Mouse (Mus musculus) v-Abl transformed pro-B cells (cell line): ENCODE results near the gene Cbfa2t2.

Source experiments
- in situ Hi-C, 2 experiments: fragments of 400-800 bp; cut with MboI; formaldehyde crosslinking; loops; one replicate each; pipeline ENCODE4 v1.15.1; 2025; ENCODE audit not compliant: unreplicated experiment in 2 of 2

Cbfa2t2 gene

DNA sequence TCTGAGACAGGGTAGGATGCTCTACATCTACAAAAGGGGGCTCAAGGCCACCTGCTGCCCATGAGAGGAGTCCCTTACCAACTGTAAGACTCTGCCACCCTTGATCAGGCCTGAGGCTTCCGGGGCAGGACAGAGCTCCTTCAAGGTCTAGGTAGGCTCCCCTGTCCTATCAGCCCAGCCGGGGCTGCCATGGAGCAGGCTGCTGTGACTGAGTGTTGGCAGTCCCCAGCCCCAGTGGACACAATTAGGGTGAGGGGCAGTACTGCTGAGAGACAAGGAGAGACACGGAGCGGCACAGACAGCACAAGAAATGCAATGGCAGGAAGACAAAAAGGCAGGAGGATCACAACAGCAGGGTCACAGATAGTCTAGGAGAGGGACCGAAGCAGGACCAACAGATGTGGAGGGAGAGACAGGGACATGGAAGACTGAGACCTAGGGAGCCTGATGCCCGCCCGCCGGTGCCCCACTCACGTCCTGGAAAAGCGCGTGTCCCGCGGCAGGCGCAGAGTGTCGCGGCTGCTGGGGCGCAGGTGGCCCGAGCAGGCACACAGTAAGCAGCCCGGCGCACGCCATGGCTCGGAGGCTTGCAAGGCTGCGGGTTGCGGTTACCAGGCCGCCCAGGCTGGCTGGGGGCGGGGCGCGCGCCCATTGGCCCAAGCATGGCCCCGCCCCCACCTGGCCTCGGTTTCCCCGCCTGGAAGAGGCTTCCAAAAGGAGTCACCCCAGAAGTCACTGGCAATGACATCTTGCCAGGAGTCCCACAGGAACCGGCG, 122.2 kb downstream of the Cbfa2t2 start, which contains the start of gene Necab3:
Gene Necab3, minus strand, starts transcription at position 627 of the 776 bp plus-strand sequence.
- in situ Hi-C loops, result no loop called here

GRCm38 (mm10) chr2:154563612-154564170, 127.4 kb downstream of the Cbfa2t2 start:
- in situ Hi-C loops, result no loop called here

- in situ Hi-C loops, result no loop called here
These were observed 129.3 kb downstream of the Cbfa2t2 start for GRCm38 (mm10) chr2:154565562-154565961.

- in situ Hi-C loops, result no loop called here
These were observed 130.4 kb downstream of the Cbfa2t2 start for GRCm38 (mm10) chr2:154566641-154567040.

DNA sequence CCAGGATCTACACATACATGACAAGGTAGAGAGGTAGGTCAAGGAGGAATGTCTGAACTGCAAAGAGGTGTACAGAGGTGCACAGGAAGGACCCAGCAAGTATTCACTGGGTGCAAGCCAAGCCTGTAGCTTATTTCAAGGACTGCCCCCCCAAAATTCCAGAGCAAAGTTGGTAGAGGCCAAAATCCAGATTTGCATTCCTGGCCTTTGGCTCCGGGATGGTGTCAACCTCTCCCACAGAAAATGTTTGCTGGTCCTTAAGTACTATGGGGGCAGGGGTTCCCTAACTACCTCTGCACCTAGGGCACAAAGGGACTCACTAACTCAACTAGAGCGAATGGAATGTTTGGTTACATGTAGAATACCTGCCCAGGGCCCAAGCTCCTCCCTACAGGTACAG, 131.5 kb downstream of the Cbfa2t2 start:
- in situ Hi-C loops, result no loop called here

GRCm38 (mm10) chr2:154568329-154569070, 132.2 kb downstream of the Cbfa2t2 start:
- in situ Hi-C loops, result no loop called here

- in situ Hi-C loops, result no loop called here
These were observed 132.9 kb downstream of the Cbfa2t2 start for GRCm38 (mm10) chr2:154569071-154569748.

DNA sequence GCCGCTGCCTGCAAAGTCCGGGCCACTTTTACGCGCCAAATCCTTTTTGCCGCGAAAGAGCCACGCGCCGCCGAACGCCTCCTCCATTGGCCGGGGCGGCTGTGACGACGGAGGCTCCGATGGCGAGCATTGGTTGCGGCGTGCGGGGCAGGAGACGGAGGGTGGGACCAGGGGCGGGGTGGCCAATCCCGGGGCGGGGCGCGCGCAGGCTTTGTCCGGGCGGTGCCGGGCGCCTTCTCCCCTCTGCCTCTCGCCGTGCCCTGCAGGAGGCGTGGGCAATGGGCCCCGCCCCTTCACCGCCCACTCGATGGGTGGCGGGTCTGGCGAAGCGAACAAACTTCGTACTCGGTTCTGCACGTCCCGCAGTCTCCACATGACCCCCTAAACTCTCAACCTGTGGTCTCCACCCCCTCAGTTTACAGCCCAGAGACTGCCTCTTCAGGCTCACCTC, 133.6 kb downstream of the Cbfa2t2 start, which contains the start of gene E2f1:
Gene E2f1, minus strand, starts transcription at position 57 of the 451 bp plus-strand sequence.
- in situ Hi-C loops, result no loop called here

- in situ Hi-C loops, result no loop called here
These were observed 134.4 kb downstream of the Cbfa2t2 start for GRCm38 (mm10) chr2:154570666-154571065.

DNA sequence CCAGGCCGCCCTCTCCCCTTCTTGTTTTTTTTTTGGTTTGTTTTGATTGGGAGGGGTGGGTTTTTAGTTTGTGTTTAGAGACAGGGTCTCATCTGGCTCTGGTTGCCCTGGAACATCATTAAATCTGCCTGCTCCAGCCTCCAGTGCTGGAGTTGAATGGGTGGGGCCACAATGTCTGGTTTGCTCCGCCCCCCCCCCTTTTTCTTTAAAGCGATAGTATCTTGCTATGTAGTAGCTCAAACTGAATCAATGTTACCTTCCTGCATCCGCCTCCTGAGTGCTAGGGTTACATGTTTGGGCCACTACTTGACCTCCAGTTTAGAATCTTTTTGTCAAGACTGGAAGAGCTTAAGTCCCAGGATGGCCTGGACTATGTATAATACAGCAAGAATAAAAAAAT, 135.0 kb downstream of the Cbfa2t2 start:
- in situ Hi-C loops, result no loop called here

- in situ Hi-C loops, result no loop called here
These were observed 135.7 kb downstream of the Cbfa2t2 start for GRCm38 (mm10) chr2:154571976-154572375.

GRCm38 (mm10) chr2:154572996-154573395, 136.7 kb downstream of the Cbfa2t2 start:
- in situ Hi-C loops, result no loop called here

GRCm38 (mm10) chr2:154574271-154574670, 138.0 kb downstream of the Cbfa2t2 start:
- in situ Hi-C loops, result no loop called here

DNA sequence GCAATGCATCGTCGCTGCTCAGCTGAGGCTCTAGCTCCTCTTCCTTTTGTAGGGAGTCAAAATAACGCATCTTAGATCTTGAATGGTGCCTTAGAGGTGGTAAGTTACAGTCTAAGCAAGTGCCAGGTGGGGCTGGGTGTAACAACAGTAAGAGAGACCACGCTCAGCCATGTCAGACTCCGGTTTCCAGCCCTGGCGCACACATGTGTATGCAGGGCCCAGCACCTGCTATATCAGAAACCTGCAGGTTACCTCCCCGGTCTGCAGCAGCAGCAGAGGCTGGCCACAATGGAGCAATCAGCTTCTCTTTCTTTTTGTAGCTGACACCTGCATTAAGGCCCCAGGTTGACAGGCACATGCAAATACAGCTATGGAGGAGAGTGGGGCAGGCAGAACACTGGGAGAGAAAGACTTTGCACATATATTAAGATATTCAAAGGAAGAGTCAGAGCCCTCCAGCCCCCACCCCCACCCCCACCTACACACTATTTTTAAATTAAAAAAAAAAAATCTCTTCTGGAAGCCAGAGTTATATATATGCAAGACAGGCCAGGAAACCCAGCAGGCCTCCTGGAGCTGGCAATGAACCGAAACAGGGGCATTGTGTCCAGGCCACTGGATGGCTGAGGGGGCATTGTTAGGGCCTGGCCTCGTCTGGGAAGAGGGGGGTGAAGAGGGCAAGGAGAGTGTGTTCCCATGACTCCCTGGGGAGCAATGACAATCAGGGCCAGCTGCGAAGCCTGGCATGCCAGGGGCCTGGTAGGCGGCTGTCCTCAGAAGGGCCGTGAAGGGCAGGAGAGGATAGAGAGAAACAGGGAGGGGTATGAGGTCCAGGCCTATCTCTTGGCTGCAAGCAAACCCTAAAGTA, 140.8 kb downstream of the Cbfa2t2 start:
- in situ Hi-C loops, result no loop called here

DNA sequence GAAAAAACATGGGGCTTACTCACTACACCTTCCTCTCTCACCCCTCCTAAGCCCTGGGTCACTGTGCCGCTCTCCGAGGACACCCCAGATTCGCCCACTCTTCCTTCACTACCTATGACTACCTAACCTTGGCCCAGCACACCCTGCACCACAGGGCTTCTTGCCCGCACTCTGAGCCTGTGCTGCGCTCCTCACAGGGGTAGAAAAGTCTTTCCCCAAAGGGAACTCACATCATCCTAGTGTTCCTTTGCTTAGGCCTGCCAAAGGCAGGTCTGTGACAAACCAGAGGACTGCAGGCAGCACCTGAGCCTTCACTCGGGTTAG, 141.4 kb downstream of the Cbfa2t2 start:
- in situ Hi-C loops, result no loop called here

DNA sequence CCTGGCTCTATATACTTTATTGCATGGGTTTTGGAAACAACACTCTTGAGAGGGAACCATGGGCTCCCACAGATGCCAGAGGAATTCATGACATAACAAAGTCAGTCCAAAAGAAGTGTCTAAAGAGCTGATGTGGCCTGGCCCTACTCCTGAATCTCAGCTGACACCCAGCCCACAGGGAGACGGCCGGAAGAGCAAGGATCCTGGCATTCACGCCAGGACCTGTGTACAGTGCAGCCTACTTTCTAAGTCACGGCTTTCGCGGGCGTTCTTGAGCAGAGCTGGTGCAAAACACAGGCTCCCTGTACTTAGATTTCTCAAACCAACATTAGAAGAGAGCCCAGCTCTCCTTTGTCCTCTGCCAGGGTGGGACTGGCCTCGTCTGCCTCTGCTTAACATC, 144.3 kb downstream of the Cbfa2t2 start:
- in situ Hi-C loops, result loop anchor here in 1 of 2 experiments (5.0 kb wide), 2 partner anchors 43 to 163 kb away; no protein-coding TSS in a partner anchor

- in situ Hi-C loops, result loop anchor here in 1 of 2 experiments (5.0 kb wide), 2 partner anchors 44 to 164 kb away; no protein-coding TSS in a partner anchor
These were observed 145.1 kb downstream of the Cbfa2t2 start for GRCm38 (mm10) chr2:154581421-154581820.

GRCm38 (mm10) chr2:154583906-154584872, 147.9 kb downstream of the Cbfa2t2 start:
- in situ Hi-C loops, result loop anchor here in 1 of 2 experiments (5.0 kb wide), 2 partner anchors 47 to 167 kb away; no protein-coding TSS in a partner anchor
